Mouse (Mus musculus): ENCODE results near the gene Erbin. TPM values are rescaled to one million over a fixed set of nuclear protein-coding genes. Genes with fewer than 3 reads are reported as not detected.

Erbin gene
- polyA plus RNA-seq, 1 experiment, result 25.5 TPM

DNA sequence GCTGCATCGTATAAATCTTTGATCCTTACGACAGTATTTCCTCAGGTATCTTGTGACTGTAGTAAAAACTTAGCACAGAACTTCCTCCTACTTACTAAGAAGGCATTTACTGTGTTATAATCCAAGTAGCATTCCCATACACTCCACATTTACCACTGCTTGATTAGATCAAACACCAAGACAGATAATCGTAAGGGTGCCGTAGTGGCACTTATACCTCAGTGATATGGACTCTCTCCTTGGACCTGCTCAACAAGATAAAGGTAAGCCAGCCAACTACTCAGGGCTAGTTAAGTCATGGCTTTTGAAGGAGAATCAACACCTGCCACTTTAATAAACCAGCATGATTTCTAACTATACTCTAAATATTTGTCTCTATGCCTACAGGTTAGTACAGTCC is 39.1 kb downstream of the Erbin start:
- H3K4me1 ChIP-seq (ENCODE audit: control insufficient read depth, insufficient read depth, low read length), result no peaks in the 10 kb centered on the region
- H3K4me3 ChIP-seq (ENCODE audit: insufficient read depth, low read length), result no peak overlapping the region
- H3K27ac ChIP-seq (ENCODE audit: insufficient read depth, low read length), result no peak overlapping the region
- no peak for TF ChIP-seq CTCF (IDR thresholded peaks at IDR 0.05; ENCODE audit: extremely low read depth, insufficient read depth, low read length)
- TF ChIP-seq POLR2A (IDR thresholded peaks at IDR 0.05; ENCODE audit: extremely low read depth, insufficient read depth, low read length), result no peak

DNA sequence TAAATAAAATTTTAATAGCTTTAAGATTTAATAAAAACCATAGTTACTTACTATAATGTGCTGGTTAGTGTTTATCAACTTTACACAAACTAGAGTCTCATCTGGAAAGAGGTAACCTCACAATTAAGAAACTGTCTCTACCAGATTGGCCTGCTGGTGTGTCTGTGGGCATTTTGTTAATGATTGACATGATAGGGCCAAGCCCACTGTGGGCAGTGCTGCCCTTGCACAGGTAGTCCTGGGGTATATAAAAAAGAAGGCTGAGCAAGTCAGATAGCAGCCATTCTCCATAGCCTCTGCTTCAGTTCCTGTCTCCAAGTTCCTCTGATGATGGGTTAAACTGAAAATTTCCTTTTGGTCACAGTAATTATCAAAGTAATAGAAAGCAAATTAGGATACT is 43.6 kb downstream of the Erbin start:
- no peak overlapping the region for H3K4me3 ChIP-seq (ENCODE audit: insufficient read depth, low read length)
- H3K27ac ChIP-seq (ENCODE audit: insufficient read depth, low read length), result no peak overlapping the region
- H3K4me1 ChIP-seq (ENCODE audit: control insufficient read depth, insufficient read depth, low read length), result no peaks in the 10 kb centered on the region
- TF ChIP-seq CTCF (IDR thresholded peaks at IDR 0.05; ENCODE audit: extremely low read depth, insufficient read depth, low read length), result no peak
- no peak for TF ChIP-seq POLR2A (IDR thresholded peaks at IDR 0.05; ENCODE audit: extremely low read depth, insufficient read depth, low read length)

DNA sequence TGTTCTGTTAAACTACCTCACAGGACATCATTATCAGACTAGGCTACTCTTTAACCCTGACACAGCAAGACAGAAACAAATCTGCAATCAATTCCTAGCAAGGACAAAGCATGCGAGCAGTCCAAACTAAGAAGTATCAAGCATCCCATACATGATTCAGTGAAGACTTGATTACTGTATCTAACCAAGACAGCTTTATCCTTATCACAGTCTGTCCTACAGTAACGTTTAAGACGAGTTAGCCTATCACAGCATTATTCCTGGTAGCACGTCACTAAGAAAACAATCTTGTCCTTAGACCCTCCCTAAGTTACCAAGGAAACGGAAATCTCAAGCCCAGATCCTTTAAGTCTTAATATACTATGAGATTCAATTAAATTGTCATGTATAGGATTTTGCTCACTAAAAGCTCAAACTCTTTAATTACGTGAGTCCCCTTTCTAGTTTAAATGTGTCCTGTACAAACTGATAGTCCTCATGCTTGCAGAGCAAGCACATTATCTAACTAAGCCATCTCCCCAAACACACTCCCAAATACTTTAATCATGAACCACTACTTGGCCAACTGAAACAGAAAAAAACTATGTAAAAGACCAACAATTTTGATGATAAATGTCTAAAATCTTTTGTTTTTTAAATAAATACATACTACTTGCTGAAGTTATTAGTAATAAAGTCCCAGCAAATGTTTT is 44.3 kb downstream of the Erbin start:
- no peak for TF ChIP-seq POLR2A (IDR thresholded peaks at IDR 0.05; ENCODE audit: extremely low read depth, insufficient read depth, low read length)
- TF ChIP-seq CTCF (IDR thresholded peaks at IDR 0.05; ENCODE audit: extremely low read depth, insufficient read depth, low read length), result no peak
- no peaks in the 10 kb centered on the region for H3K4me1 ChIP-seq (ENCODE audit: control insufficient read depth, insufficient read depth, low read length)
- H3K4me3 ChIP-seq (ENCODE audit: insufficient read depth, low read length), result no peak overlapping the region
- no peak overlapping the region for H3K27ac ChIP-seq (ENCODE audit: insufficient read depth, low read length)

DNA sequence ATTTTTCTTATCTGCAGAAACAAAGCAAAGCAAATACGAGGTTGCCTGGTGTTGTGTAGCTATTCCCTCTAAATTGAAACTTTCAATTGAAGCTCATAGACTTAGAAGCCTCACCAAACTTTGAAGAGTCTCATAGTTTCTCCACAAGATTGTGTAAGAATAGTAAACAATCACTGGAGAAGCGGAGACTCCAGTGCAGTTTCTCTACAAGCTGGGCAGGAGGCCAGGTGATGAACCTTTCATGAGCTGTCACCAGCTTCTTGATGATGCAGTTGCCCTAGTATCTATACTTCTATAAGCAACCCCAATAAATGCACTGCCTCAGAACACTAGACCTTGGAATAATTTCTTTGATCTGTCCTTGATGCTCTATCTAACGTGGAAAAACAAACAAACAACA is 49.5 kb downstream of the Erbin start:
- TF ChIP-seq CTCF (IDR thresholded peaks at IDR 0.05; ENCODE audit: extremely low read depth, insufficient read depth, low read length) (no peak), POLR2A (IDR thresholded peaks at IDR 0.05; ENCODE audit: extremely low read depth, insufficient read depth, low read length) (no peak)
- no peaks in the 10 kb centered on the region for H3K4me1 ChIP-seq (ENCODE audit: control insufficient read depth, insufficient read depth, low read length)
- H3K4me3 ChIP-seq (ENCODE audit: insufficient read depth, low read length), result no peak overlapping the region

DNA sequence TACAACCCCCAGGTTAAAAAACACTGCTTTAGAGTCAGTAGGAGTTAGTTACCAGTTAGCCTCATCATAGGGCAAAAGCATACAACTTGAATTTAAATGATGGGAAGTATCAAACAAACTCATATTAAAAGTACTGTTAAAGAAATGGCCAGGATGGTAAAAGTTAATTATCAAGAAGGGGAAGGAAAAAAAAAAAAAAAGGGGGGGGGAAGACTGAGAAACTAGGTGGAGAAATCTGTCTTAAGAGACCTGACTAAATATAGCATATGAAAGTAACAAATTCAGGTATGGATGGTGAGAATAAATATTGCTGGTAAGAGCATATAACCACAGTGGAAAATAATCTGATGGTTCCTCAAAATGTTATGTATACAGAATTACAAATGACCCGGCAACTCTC is 50.2 kb downstream of the Erbin start:
- no peak overlapping the region for H3K4me3 ChIP-seq (ENCODE audit: insufficient read depth, low read length)
- no peaks in the 10 kb centered on the region for H3K4me1 ChIP-seq (ENCODE audit: control insufficient read depth, insufficient read depth, low read length)
- TF ChIP-seq POLR2A (IDR thresholded peaks at IDR 0.05; ENCODE audit: extremely low read depth, insufficient read depth, low read length) (no peak), CTCF (IDR thresholded peaks at IDR 0.05; ENCODE audit: extremely low read depth, insufficient read depth, low read length) (no peak)
- no peak overlapping the region for H3K27ac ChIP-seq (ENCODE audit: insufficient read depth, low read length)

More for the DNA sequence above, 49.5 kb downstream of the Erbin start:
- H3K27ac ChIP-seq (ENCODE audit: insufficient read depth, low read length), result no peak overlapping the region

DNA sequence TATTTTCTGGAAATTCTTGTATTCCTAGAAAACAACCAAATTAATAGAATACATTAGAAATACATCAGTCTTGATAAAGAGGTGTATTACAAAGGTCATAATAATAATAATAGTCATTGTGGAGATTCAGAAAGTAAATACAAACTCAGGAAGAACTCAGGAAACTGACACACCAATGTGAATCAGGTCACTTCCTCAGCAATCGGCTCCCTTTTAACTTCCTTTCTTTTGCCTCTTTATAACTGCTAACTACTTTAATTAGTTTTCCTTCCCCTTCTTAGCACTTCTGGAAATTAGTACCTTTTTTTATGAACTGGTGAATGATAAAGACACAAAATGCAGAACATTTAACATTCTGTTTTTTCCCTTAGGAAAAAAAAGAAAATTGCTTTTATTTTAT is 51.4 kb downstream of the Erbin start:
- Histone ChIP-seq H3K4me1 (ENCODE audit: control insufficient read depth, insufficient read depth, low read length) (no peaks in the 10 kb centered on the region), H3K4me3 (ENCODE audit: insufficient read depth, low read length) (no peak overlapping the region), H3K27ac (ENCODE audit: insufficient read depth, low read length) (no peak overlapping the region)
- TF ChIP-seq CTCF (IDR thresholded peaks at IDR 0.05; ENCODE audit: extremely low read depth, insufficient read depth, low read length), result no peak
- no peak for TF ChIP-seq POLR2A (IDR thresholded peaks at IDR 0.05; ENCODE audit: extremely low read depth, insufficient read depth, low read length)

DNA sequence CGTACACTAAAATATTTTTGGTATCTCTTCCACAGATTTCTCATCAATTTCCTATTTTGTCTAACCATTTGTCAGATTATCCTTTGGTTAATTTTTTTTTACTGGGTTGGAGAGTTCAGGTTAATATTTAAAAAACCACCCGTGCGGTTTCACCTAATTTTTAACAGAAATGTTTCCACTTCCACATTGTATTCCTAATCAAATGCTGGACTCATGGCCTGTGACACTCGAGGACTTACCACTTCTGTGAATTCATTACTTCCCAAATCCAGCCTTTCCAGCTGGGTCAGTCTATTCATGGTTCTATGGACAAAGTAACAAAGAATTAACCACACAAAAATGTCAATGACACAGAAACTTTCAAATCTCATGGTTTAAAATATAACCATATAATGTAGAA is 58.3 kb downstream of the Erbin start:
- Histone ChIP-seq H3K27ac (ENCODE audit: insufficient read depth, low read length) (no peak overlapping the region), H3K4me1 (ENCODE audit: control insufficient read depth, insufficient read depth, low read length) (no peaks in the 10 kb centered on the region), H3K4me3 (ENCODE audit: insufficient read depth, low read length) (no peak overlapping the region)
- TF ChIP-seq POLR2A (IDR thresholded peaks at IDR 0.05; ENCODE audit: extremely low read depth, insufficient read depth, low read length) (no peak), CTCF (IDR thresholded peaks at IDR 0.05; ENCODE audit: extremely low read depth, insufficient read depth, low read length) (no peak)

DNA sequence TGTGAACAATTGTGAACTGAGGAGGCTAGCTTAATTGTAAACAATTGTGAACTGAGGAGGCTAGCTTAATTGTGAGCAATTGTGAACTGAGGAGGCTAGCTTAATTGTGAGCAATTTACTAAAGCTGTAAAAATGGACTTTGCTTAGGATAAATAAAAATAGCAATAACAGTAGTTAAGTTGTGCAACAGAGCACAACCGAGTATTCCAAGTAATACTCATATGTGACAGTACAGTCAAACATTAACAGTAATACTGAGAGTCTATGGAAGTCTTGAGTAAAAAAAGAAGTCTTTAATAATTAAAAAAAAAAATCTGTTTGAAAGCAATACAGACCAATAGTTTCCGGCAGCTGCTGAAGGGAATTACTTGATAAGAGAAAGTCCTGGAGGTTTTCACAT is 61.3 kb downstream of the Erbin start:
- Histone ChIP-seq H3K4me3 (ENCODE audit: insufficient read depth, low read length) (no peak overlapping the region), H3K27ac (ENCODE audit: insufficient read depth, low read length) (no peak overlapping the region), H3K4me1 (ENCODE audit: control insufficient read depth, insufficient read depth, low read length) (no peaks in the 10 kb centered on the region)
- no peak for TF ChIP-seq CTCF (IDR thresholded peaks at IDR 0.05; ENCODE audit: extremely low read depth, insufficient read depth, low read length)
- no peak for TF ChIP-seq POLR2A (IDR thresholded peaks at IDR 0.05; ENCODE audit: extremely low read depth, insufficient read depth, low read length)

DNA sequence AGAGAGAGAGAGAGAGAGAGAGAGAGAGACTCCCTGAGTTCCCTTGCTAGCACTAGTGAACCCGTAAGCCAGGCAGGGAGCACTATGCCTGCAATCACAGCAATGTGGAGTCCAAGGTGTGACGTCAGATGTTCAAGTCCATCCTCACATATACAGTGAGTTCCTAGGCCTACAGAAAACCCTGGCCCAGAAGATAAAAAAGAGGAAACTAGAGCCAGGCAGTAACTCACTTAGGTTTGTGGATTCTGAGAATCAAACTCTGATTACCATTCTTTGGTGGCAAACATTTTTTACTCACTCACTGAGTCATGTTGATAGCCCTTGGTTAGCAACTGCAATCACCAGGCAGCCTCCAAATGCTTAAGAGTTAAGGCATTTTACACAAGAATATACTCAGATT is 72.7 kb downstream of the Erbin start:
- no peak for TF ChIP-seq CTCF (IDR thresholded peaks at IDR 0.05; ENCODE audit: extremely low read depth, insufficient read depth, low read length)
- no peak for TF ChIP-seq POLR2A (IDR thresholded peaks at IDR 0.05; ENCODE audit: extremely low read depth, insufficient read depth, low read length)
- no peak overlapping the region for H3K27ac ChIP-seq (ENCODE audit: insufficient read depth, low read length)
- no peaks in the 10 kb centered on the region for H3K4me1 ChIP-seq (ENCODE audit: control insufficient read depth, insufficient read depth, low read length)
- no peak overlapping the region for H3K4me3 ChIP-seq (ENCODE audit: insufficient read depth, low read length)

DNA sequence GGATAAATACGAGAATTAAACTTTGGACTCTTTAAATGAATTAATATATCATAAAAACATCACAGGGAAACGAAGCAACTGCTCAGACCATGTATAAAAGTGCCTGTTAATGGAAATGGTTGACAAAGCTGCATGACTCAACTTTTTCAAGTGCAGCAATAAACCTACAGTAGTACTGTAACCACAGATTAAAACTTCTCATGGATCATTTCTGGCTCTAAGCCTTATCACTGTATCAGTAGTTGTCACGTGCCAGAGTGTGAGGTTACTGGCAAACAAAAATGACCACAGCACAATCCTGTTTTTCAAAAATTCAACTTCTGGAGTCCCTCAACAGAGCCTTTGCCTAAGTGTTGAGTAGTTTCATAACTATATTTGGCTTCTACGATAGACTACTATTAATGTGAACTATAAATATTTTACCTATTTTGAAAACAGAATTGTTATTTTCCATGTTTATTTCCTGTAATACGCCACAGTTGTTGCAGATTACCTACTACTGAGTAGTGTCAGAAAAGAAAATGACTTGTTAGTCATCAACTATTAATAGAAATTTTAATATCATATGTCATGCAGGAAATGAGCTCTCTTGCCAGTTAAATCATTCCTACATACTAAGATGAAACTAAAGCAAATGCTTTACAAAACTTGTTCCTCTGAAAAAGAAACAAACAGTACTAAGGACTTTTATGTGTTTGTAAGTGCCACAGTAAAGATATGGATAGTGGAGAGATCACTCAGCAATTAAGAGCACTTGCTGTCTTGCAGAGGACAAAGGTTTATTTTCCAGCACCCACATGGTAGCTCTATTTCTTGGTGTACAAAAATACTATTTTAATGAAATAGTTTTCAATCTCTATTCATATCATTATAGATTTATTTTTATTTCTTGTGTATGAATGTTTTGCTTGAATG is 78.8 kb downstream of the Erbin start:
- TF ChIP-seq CTCF (IDR thresholded peaks at IDR 0.05; ENCODE audit: extremely low read depth, insufficient read depth, low read length) (no peak), POLR2A (IDR thresholded peaks at IDR 0.05; ENCODE audit: extremely low read depth, insufficient read depth, low read length) (no peak)
- H3K27ac ChIP-seq (ENCODE audit: insufficient read depth, low read length), result no peak overlapping the region

More for the DNA sequence above, 78.8 kb downstream of the Erbin start:
- H3K4me1 ChIP-seq (ENCODE audit: control insufficient read depth, insufficient read depth, low read length), result no peaks in the 10 kb centered on the region
- no peak overlapping the region for H3K4me3 ChIP-seq (ENCODE audit: insufficient read depth, low read length)

All from cortical plate, adult 2 months (tissue).